Mouse (Mus musculus) neural tube, embryonic 10.5 days (tissue): Measurements from ENCODE around the gene Psmb2.
A peak's percentile ranks its signal among the peaks of the same experiment; 100 is the strongest.

Experiments
- DNase-seq: peaks from one replicate; pipeline ENCODE4 v3.0.0-alpha.2; 2017; ENCODE audit warnings: low spot score; ENCODE audit errors: extremely low spot score

Psmb2 gene

DNA sequence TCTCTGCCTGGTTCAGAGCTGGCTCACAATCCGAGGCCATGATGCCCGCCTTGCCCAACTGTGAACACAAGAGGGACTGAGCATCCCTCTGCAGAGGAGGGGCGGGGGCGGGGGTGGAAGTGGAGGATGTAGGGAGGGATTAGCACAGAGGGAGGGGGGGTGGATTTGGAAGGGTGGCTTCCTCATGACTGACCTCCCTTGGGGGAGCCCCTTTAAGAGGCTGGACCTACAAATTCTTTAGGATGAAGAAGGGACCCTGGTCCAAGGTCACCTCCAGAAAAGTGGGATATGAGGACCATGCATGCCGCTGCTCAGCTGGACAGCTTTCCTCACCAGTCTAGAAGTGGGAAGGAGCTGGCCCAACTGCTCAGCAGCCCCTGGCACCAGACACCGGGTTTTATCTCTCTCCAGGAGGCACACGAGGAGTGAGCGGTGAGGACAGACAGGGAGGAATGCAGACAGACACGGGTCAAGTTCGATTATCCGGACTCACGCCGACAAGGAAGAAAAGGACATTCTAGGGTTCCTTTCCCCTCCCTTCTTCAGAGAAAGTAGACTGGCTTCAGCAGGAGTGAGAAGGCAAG, 74.7 kb downstream of the Psmb2 start:
- peak; percentile 44 for DNase-seq

GRCm38 (mm10) chr4:126752608-126753141, 75.2 kb downstream of the Psmb2 start:
- peak; percentile 59 for DNase-seq

DNA sequence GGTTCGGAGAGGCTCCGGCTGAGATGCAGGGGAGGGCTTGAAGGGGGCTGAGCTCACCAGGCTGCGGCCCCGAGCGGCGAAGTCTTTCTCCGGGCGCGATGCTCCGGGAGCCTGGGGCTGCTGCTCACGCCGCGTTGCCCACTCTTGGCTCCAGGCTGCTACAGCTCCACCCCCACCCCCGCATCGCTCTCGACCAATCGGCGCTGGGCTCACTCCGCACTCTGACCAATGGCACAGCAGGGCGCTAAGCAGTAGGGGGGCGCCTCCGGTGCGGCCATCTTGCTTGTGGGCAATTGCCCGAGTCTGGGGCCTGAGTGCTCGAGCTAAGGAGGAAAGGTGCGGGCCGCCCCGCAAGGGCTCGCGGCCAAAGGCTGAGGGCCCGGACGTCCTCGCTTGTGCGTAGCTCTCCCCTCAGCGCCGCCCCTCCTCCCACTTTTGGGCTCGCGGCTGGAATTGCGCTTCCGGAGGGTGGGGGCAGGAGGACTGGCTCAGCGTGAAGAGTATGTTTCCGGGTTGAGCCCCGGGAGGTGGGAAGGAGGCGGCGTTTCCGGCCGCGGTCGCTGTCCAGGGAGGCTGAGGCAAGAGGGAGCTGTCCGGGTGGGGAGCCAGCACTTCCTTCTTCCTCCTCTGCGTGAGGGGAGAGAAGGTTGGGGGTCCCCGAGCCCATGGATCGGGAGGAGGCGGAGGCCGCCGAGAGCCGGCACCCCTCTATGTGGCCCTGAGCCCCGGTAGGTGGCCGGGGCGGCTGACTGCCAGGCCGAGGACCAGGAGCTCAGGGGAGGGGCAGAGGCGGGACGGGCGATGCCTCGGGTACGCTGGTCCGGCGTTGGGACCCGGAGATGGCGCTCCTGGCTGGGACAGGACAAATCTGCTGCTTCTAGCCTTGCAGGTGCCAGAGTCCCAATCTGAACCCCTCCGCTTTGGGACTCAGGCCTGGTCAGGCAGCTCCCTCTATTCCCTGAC, 76.1 kb downstream of the Psmb2 start, which contains the start of the genes Ncdn and AU040320:
Gene Ncdn, minus strand, starts transcription at position 171 of the 963 bp plus-strand sequence.
Gene AU040320, plus strand, starts transcription at position 277 of the 963 bp plus-strand sequence.
- DNase-seq = peak; percentile 98

- no peak for DNase-seq
Measured at GRCm38 (mm10) chr4:126754231-126754611, 76.8 kb downstream of the Psmb2 start.

GRCm38 (mm10) chr4:126754736-126755374, 77.4 kb downstream of the Psmb2 start:
- DNase-seq = no peak

GRCm38 (mm10) chr4:126756766-126757165, 79.3 kb downstream of the Psmb2 start:
- no peak for DNase-seq

GRCm38 (mm10) chr4:126758299-126758698, 80.9 kb downstream of the Psmb2 start:
- no peak for DNase-seq
